Mouse (Mus musculus) neural tube, embryonic 14.5 days (tissue): ENCODE data around the gene Dennd4c. TPM values are rescaled to one million over a fixed set of nuclear protein-coding genes. Genes with fewer than 3 reads are reported as not detected.
"Not testable (repeated sequence)": the region's sequence is repeated elsewhere in the genome, so short reads cannot be mapped to it uniquely, and the experiment has no call there.

ENCODE experiments used
- ATAC-seq: fragments of 200-750 bp; cut with Nextera tagmentation; 2 replicates; pipeline ENCODE4 v1.8.0; 2017; ENCODE audit warnings: low read depth, mild to moderate bottlenecking, moderate TSS enrichment, moderate library complexity
- H3K27ac ChIP-seq: fragments of 300-500 bp; sonication (generic); 2 replicates; pipeline ENCODE4 v1.5.1; 2014; ENCODE audit warnings: low read depth, mild to moderate bottlenecking, control low read depth, low read length, moderate library complexity, mixed read lengths
- H3K27me3 ChIP-seq: fragments of 300-500 bp; sonication (generic); 2 replicates; pipeline ENCODE4 v1.6.1; 2014; ENCODE audit warnings: low read length; ENCODE audit not compliant: control insufficient read depth, insufficient read depth
- H3K36me3 ChIP-seq: fragments of 300-500 bp; sonication (generic); 2 replicates; pipeline ENCODE4 v1.6.1; 2014; ENCODE audit warnings: low read length, mixed read lengths; ENCODE audit not compliant: control insufficient read depth, insufficient read depth
- H3K4me1 ChIP-seq: fragments of 300-500 bp; sonication (generic); 2 replicates; pipeline ENCODE4 v1.6.1; 2014; ENCODE audit warnings: low read length; ENCODE audit not compliant: control insufficient read depth, insufficient read depth
- H3K4me2 ChIP-seq: fragments of 300-500 bp; sonication (generic); 2 replicates; pipeline ENCODE4 v1.6.1; 2014; ENCODE audit warnings: mild to moderate bottlenecking, low read depth, low read length, control low read depth
- H3K4me3 ChIP-seq: fragments of 300-500 bp; sonication (generic); 2 replicates; pipeline ENCODE4 v1.5.1; 2014; ENCODE audit warnings: low read depth, low read length, control low read depth, mixed read lengths
- H3K9ac ChIP-seq: fragments of 300-500 bp; sonication (generic); replicated peaks from 2 replicates; pipeline ENCODE4 v1.6.1; 2014; ENCODE audit warnings: low read depth, mild to moderate bottlenecking, control low read depth, low read length, mixed read lengths
- H3K9me3 ChIP-seq: fragments of 300-500 bp; sonication (generic); 2 replicates; pipeline ENCODE4 v1.6.1; 2016; ENCODE audit warnings: low read length; ENCODE audit not compliant: control insufficient read depth
- WGBS: fragments of 180-500 bp; shearing (Covaris S2); extraction: QIAGEN DNeasy Blood & Tissue Kit; methylation state at CpG from one replicate; pipeline ENCODE4 v1.1.7; 2014; 5-methylcytosine and 5-hydroxymethylcytosine counted together
- polyA plus RNA-seq: library from polyadenylated mRNA; unstranded; fragments of >200 nt; fragmentation: Nextera tagmentation; extraction: Ambion mirVana; gene quantifications from 2 replicates; pipeline ENCODE4 v1.2.1, GENCODE M21; 2014

Dennd4c gene
- polyA plus RNA-seq, 1 experiment from 2014 or later, result 4.3 TPM

DNA sequence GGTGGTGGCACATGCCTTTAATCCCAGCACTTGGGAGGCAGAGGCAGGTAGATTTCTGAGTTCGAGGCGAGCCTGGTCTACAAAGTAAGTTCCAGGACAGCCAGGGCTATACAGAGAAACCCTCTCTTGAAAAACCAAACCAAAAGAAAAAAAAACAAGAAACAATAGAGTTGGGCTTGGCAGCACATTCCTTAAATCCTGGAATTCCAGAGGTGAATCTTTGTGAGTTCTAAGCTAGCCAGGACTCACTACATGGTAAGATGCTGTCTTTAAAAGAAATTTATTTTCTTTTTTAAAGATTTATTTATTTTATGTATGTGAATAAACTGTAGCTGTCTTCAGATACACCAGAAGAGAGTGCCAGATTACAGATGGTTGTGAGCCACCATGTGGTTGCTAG is 92.8 kb downstream of the Dennd4c start:
- H3K9me3 ChIP-seq, H3K27ac ChIP-seq, ATAC-seq, H3K4me3 ChIP-seq, H3K27me3 ChIP-seq, H3K9ac ChIP-seq, H3K4me1 ChIP-seq, H3K4me2 ChIP-seq: not testable (repeated sequence)
- WGBS, result 100% methylated on average over 2 of the region's 2 CpGs
- H3K36me3 ChIP-seq, result peaks cover 40% of the 10 kb centered on the region; the same call in 1 of the 2 replicates

DNA sequence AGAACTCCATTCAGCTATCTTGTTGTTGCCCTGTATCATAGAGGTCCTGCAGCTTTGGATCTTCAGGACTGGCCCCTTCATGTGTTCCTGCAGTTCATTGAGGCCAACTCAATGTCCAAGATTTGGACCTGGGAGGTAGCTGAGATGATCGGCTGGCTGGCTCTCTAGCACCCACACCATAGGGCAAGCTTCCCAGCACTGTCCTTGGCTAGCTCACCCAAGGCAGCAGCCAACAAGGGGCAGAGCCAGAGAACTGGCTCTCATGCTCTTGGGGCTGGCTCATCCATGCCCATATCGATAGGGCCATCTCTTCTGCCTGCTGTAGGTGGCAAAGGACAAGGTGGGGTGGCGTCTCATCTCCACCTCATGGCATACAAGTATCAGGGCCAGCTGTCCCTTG is 97.0 kb downstream of the Dennd4c start:
- H3K36me3 ChIP-seq, result peaks cover 29% of the 10 kb centered on the region; the same call in 1 of the 2 replicates
- no peak overlapping the region for H3K9ac ChIP-seq
- 95% methylated on average over 3 of the region's 3 CpGs for WGBS
- H3K27me3 ChIP-seq, result no peaks in the 10 kb centered on the region
- no peak for ATAC-seq
- no peaks in the 10 kb centered on the region for H3K4me1 ChIP-seq
- no peak overlapping the region for H3K27ac ChIP-seq
- no peak overlapping the region for H3K4me3 ChIP-seq
- no peak overlapping the region for H3K4me2 ChIP-seq
- H3K9me3 ChIP-seq, result no peaks in the 10 kb centered on the region

DNA sequence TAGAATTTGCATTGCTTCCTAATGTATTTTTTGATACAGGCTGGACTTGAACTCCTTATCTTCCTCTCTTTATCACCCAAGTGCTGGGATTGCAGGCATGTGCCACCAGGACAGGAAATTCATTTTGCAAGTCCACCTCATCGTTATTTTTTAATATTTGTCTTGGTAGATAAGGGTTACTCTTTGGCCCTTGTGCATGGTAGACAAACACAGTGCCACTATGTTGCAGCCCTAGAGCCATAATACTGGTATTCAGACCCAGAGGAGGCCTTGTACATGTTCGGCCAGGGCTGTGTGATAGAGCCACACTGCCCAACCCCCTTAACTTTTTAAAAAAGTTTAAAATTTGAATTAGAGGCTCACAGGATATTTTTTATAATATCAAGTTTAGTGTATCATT is 98.9 kb downstream of the Dennd4c start:
- Histone ChIP-seq H3K4me3 (no peak overlapping the region), H3K36me3 (peaks cover 29% of the 10 kb centered on the region), H3K9ac (no peak overlapping the region), H3K4me1 (no peaks in the 10 kb centered on the region), H3K4me2 (no peak overlapping the region), H3K27ac (no peak overlapping the region), H3K27me3 (no peaks in the 10 kb centered on the region), H3K9me3 (no peaks in the 10 kb centered on the region)
- 93% methylated on average over 2 of the region's 2 CpGs for WGBS
- ATAC-seq, result no peak

DNA sequence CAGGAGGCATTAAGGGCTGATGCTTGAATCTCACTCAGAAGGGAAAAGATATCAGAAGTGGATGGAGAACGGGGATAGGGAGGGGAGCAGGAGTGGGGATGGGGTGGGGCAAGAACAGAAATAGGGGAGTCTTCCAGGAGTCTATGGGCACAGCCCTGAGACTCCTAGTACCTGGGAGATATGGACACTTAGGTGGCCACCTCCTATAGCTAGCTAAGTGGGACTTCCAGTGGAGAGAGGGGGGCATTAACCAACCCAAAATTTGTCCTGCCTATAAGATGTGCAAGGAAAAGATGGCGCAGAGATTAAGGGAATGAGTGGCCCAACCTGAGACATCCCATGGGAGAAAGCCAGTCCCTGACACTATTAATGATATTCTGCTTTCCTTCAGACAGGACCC is 103.0 kb downstream of the Dennd4c start:
- Histone ChIP-seq H3K4me1 (peaks cover 10% of the 10 kb centered on the region), H3K4me2 (no peak overlapping the region), H3K4me3 (no peak overlapping the region), H3K36me3 (peaks cover 38% of the 10 kb centered on the region), H3K27ac (no peak overlapping the region), H3K9me3 (no peaks in the 10 kb centered on the region), H3K9ac (no peak overlapping the region), H3K27me3 (no peaks in the 10 kb centered on the region)
- 86% methylated on average over 2 of the region's 2 CpGs for WGBS
- ATAC-seq, result peak; percentile 32; the same call in 1 of the 2 replicates

DNA sequence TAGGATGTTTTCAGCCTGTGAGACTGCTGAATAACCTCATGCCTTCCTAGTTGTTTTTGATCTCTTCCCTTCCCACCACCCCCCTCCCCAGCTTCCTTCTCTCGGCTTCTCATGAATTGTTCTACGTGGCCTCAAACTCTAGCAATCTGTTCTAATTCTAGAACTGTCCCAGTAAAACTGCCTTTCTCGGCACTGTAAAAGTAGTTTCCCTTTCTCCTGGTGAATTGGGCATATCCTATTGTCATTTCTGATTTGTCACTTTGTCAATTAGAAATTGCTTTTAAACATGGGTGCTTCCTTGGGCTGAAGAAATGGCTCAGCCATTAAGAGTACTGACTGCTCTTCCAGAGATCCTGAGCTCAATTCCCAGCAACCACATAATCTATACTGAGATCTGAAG is 103.7 kb downstream of the Dennd4c start:
- Histone ChIP-seq H3K9ac (no peak overlapping the region), H3K36me3 (peaks cover 38% of the 10 kb centered on the region), H3K4me1 (peaks cover 10% of the 10 kb centered on the region), H3K4me2 (no peak overlapping the region), H3K27ac (no peak overlapping the region), H3K4me3 (no peak overlapping the region), H3K9me3 (no peaks in the 10 kb centered on the region), H3K27me3 (no peaks in the 10 kb centered on the region)
- no peak for ATAC-seq
- WGBS, result 59% methylated on average over 3 of the region's 3 CpGs

DNA sequence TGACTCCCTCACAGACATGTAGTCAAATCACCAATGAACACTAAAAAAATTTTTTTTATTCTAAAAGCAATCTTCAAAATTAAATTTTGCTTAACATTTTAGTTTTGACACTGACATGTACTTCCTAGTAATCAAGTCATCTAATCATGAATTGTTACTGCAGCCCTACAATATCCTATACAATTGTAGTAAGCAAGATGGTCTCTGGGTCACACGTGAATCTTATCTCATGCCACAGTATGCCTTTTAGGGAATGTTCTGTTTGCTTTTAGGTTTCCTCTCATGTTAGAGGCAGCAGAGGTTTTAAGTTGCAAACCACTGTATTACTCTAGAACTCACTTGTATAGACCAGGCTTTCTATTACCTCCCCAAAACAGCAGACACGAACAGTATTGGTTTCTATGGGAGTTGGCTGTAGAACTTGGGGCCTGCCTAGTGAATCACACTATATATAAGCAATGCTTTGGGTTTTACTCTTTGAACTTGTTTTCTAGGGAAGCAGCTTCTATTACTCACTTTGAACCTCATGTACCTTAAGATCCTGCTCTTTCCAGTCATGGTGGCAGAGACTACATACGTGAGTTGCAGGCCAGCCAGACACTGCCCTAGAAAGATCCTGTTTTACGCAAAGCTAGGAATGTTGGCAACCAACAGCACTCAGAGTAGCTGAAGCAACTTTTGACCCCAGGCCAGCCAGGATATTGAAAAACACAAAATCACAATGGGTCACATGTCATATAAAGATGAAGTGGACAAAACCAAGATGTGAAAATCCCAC is 104.6 kb downstream of the Dennd4c start:
- H3K36me3 ChIP-seq, result peaks cover 37% of the 10 kb centered on the region
- 86% methylated on average over 4 of the region's 4 CpGs for WGBS
- H3K27ac ChIP-seq, result no peak overlapping the region
- no peaks in the 10 kb centered on the region for H3K9me3 ChIP-seq
- peaks cover 11% of the 10 kb centered on the region for H3K4me1 ChIP-seq
- ATAC-seq, result no peak
- no peak overlapping the region for H3K4me3 ChIP-seq
- H3K9ac ChIP-seq, result no peak overlapping the region
- 0 out of 2 replicates have a peak, but pooled peaks cover 2% of the 10 kb centered on the region for H3K27me3 ChIP-seq
- no peak overlapping the region for H3K4me2 ChIP-seq

DNA sequence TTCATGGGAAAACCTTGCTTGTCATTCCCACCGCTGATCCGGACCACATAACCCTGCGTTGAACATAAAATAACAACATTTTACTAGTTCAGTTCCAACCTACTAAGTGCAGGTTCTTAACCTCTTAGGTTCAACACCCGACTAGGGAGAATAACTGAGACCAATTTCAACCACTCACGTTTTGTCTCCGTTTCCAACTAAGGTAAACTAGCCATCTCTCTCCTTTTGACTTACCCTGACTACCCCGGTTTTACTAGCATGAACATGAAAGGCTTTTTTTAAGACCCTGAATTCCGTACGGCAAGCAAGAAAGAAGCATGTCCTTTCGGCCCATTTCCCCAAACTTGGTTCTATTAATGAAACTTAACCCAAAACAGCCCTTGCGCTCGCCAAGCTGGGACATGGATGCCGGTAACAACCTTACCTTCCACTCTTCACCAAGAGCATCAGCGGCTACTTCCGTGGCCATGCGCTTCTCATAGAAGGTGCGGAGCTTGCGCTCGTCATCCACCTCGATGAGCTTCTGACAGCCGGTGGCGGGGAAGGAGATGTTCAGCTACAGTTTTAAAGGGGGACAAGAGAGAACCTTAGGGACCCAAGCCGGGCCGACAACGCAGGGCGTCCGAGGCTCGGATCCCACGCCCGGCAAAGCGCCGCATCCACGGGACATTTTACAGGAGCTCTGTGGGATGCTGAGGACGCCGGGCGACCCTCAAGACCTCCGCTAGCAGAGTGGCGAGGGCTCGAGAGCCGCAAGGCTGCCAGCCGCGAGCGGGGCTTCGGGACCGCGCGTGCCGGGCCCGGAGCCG is 108.2 kb downstream of the Dennd4c start:
- Histone ChIP-seq H3K4me3 (peak overlapping the region; percentile 96), H3K36me3 (peaks cover 28% of the 10 kb centered on the region), H3K4me2 (peak overlapping the region; percentile 78), H3K9ac (peak overlapping the region; percentile 100), H3K27ac (peak overlapping the region; percentile 95), H3K9me3 (no peaks in the 10 kb centered on the region), H3K4me1 (peaks cover 14% of the 10 kb centered on the region), H3K27me3 (0 out of 2 replicates have a peak, but pooled peaks cover 2% of the 10 kb centered on the region)
- 2% methylated on average over 50 of the region's 50 CpGs for WGBS
- peak; percentile 7 for ATAC-seq

DNA sequence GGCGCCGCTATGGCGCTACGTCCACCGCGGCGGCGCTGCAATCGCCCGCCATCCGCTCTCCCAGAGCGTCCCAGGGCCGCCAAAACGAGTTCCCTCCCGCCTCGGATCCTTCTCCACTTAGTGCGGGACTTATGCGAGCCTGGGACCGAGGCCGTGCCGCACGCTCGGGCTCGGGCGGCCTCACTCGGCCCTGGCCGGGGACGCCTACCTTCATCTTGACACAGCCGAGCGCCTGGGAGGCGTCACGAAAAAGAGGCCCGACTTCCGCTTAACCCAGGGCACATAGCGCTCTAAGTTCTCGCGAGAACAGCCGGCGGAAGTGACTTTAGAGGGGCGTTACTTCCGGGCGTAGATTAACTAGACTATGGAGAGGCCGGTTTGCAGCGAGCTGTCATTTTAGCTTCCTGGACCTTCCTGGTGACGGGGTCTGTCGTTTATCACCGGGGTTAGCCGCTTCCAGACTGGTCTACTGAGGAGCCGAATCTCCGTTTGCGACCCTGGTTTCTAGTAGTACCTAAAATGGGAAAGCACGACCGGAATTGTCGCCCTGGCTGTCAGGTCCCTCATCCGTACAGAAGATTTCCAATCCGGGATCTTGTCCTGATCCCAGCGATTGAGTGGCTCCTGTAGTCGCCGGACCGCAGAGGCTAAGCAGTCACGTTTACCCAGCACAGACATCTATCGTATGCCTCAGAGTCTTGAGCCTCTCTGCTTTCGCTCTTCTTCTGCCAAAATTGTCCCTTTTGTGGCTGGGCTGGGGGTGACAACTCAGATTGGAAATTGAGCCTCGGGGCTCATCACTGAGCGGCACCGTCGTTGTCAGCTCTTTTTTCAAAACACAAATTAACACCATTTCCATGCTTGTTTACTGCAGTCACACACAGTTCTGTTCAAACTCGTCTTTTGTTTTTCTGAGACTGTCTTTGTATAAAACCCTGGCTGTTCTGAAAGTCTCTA is 109.0 kb downstream of the Dennd4c start, which contains the start of gene Rps6:
Gene Rps6, minus strand, starts transcription at position 300 of the 957 bp plus-strand sequence.
- peak within 1 kb of the TSS; percentile 100 for H3K9ac ChIP-seq
- peak within 1 kb of the TSS; percentile 78 for H3K4me2 ChIP-seq
- under 1% methylated on average over 68 of the region's 68 CpGs for WGBS
- 0 out of 2 replicates have a peak, but pooled peaks cover 2% of the 10 kb centered on the region for H3K27me3 ChIP-seq
- peak within 1 kb of the TSS; percentile 96 for H3K4me3 ChIP-seq
- peaks cover 14% of the 10 kb centered on the region for H3K4me1 ChIP-seq
- H3K36me3 ChIP-seq, result peaks cover 25% of the 10 kb centered on the region
- H3K9me3 ChIP-seq, result no peaks in the 10 kb centered on the region
- peak within 1 kb of the TSS; percentile 95 for H3K27ac ChIP-seq
- ATAC-seq, result peak; percentile 99
